Mouse (Mus musculus) CH12.LX (cell line): ENCODE results near the gene Serac1. TPM values are rescaled to one million over a fixed set of nuclear protein-coding genes. Genes with fewer than 3 reads are reported as not detected.

Experiments
- DNase-seq: peaks from one replicate; pipeline ENCODE4 v3.0.0-alpha.2; 2013; ENCODE audit errors: extremely low read depth
- H3K27ac ChIP-seq: 2 replicates; pipeline ENCODE4 v1.5.1; 2012; ENCODE audit warnings: low read depth, mild to moderate bottlenecking, control low read depth, moderate library complexity; ENCODE audit not compliant: insufficient read depth
- H3K27me3 ChIP-seq: replicated peaks from 2 replicates; pipeline ENCODE3; 2012; ENCODE audit warnings: inconsistent platforms
- H3K36me3 ChIP-seq, 2 experiments: replicated peaks in 1 of 2; 2 replicates each; pipeline versions ENCODE3 to v1.6.1; 2012; ENCODE audit warnings: inconsistent platforms in 1 of 2, low read length in 1 of 2, mild to moderate bottlenecking in 1 of 2, mixed read lengths in 1 of 2, moderate library complexity in 1 of 2; ENCODE audit not compliant: control insufficient read depth in 1 of 2, insufficient read depth in 1 of 2
- H3K4me1 ChIP-seq, 2 experiments: 2 replicates each; pipeline ENCODE4 v1.6.1; 2012; ENCODE audit warnings: inconsistent platforms in 1 of 2, moderate library complexity in 1 of 2; ENCODE audit not compliant: insufficient read depth in 2 of 2, control insufficient read depth in 1 of 2
- H3K4me2 ChIP-seq: 2 replicates; pipeline ENCODE4 v1.6.1; 2012; ENCODE audit warnings: low read depth, mild to moderate bottlenecking, control low read depth; ENCODE audit not compliant: poor library complexity, insufficient read depth, severe bottlenecking
- H3K4me3 ChIP-seq, 3 experiments: fragments of 150-350 bp in 1 of 3; sonication (generic) in 1 of 3; replicated peaks in 1 of 3; 2 replicates each; pipeline versions ENCODE3 to v1.5.1; 2011 to 2012; ENCODE audit warnings: low read depth in 2 of 3, low read length in 2 of 3, mild to moderate bottlenecking in 2 of 3, moderate library complexity in 2 of 3, control low read depth in 1 of 3, improper control_type of control experiment in 1 of 3, inconsistent platforms in 1 of 3, mixed read lengths in 1 of 3; ENCODE audit not compliant: poor library complexity in 1 of 3
- H3K79me2 ChIP-seq: replicated peaks from 2 replicates; pipeline ENCODE4 v1.6.1; 2012; ENCODE audit warnings: mild to moderate bottlenecking, moderate library complexity; ENCODE audit not compliant: control insufficient read depth, poor library complexity, insufficient read depth, severe bottlenecking; ENCODE audit errors: extremely low read depth
- H3K9ac ChIP-seq: 2 replicates; pipeline ENCODE4 v1.6.1; 2012; ENCODE audit warnings: low read depth, mild to moderate bottlenecking, control low read depth, moderate library complexity; ENCODE audit not compliant: insufficient read depth
- H3K9me3 ChIP-seq: replicated peaks from 2 replicates; pipeline ENCODE3; 2012; ENCODE audit warnings: low read length, inconsistent platforms, mixed read lengths
- CHD1 ChIP-seq: IDR thresholded peaks from 2 replicates; pipeline ENCODE4 v1.6.1; 2012; ENCODE audit warnings: low read depth, low read length, improper control_type of control experiment, inconsistent platforms
- CHD2 ChIP-seq: IDR thresholded peaks from 2 replicates; pipeline ENCODE4 v1.6.1; 2011; ENCODE audit warnings: low read length, improper control_type of control experiment
- CTCF ChIP-seq, 2 experiments: IDR thresholded peaks in 1 of 2; conservative IDR thresholded peaks in 1 of 2; 2 replicates each; pipeline ENCODE4 v1.5.1; 2011 to 2012; ENCODE audit warnings: low read depth in 2 of 2, low read length in 2 of 2, improper control_type of control experiment in 1 of 2, inconsistent platforms in 1 of 2, mild to moderate bottlenecking in 1 of 2, moderate library complexity in 1 of 2
- E2F4 ChIP-seq: IDR thresholded peaks from 2 replicates; pipeline ENCODE4 v1.6.1; 2011; ENCODE audit warnings: low read depth, low read length, improper control_type of control experiment; ENCODE audit not compliant: insufficient replicate concordance
- ELF1 ChIP-seq: IDR thresholded peaks from 2 replicates; pipeline ENCODE4 v1.6.1; 2014; ENCODE audit warnings: low read depth, mild to moderate bottlenecking, inconsistent platforms, low read length, improper control_type of control experiment
- EP300 ChIP-seq: IDR thresholded peaks from 2 replicates; pipeline ENCODE4 v1.6.1; 2011; ENCODE audit warnings: low read length, improper control_type of control experiment
- ETS1 ChIP-seq: conservative IDR thresholded peaks from 2 replicates; pipeline ENCODE4 v1.6.1; 2012; ENCODE audit warnings: low read depth, mild to moderate bottlenecking, inconsistent platforms, low read length, improper control_type of control experiment, moderate library complexity
- GABPA ChIP-seq: IDR thresholded peaks from 2 replicates; pipeline ENCODE4 v1.6.1; 2012; ENCODE audit warnings: low read depth, low read length, improper control_type of control experiment, inconsistent platforms; ENCODE audit not compliant: insufficient replicate concordance
- HCFC1 ChIP-seq: IDR thresholded peaks from 2 replicates; pipeline ENCODE4 v1.6.1; 2012; ENCODE audit warnings: low read depth, mild to moderate bottlenecking, inconsistent platforms, low read length, improper control_type of control experiment
- IRF4 ChIP-seq: IDR thresholded peaks from 2 replicates; pipeline ENCODE4 v1.6.1; 2014; ENCODE audit warnings: low read depth, mild to moderate bottlenecking, inconsistent platforms, low read length, improper control_type of control experiment
- JUN ChIP-seq: IDR thresholded peaks from 2 replicates; pipeline ENCODE4 v1.6.1; 2011; ENCODE audit warnings: low read depth, mild to moderate bottlenecking, low read length, improper control_type of control experiment, moderate library complexity; ENCODE audit not compliant: insufficient read depth
- JUND ChIP-seq: conservative IDR thresholded peaks from 2 replicates; pipeline ENCODE4 v1.6.1; 2011; ENCODE audit warnings: low read depth, low read length, improper control_type of control experiment
- KAT2A ChIP-seq: IDR thresholded peaks from 2 replicates; pipeline ENCODE4 v1.6.1; 2012; ENCODE audit warnings: low read length, improper control_type of control experiment, inconsistent platforms; ENCODE audit not compliant: insufficient replicate concordance
- MAFK ChIP-seq: IDR thresholded peaks from 2 replicates; pipeline ENCODE4 v1.6.1; 2011; ENCODE audit warnings: low read length, improper control_type of control experiment; ENCODE audit not compliant: insufficient replicate concordance
- MAX ChIP-seq: IDR thresholded peaks from 2 replicates; pipeline ENCODE4 v1.6.1; 2011; ENCODE audit warnings: low read length, improper control_type of control experiment
- MAZ ChIP-seq: IDR thresholded peaks from 2 replicates; pipeline ENCODE4 v1.6.1; 2012; ENCODE audit warnings: low read depth, mild to moderate bottlenecking, inconsistent platforms, low read length, improper control_type of control experiment, moderate library complexity
- MEF2A ChIP-seq: IDR thresholded peaks from 2 replicates; pipeline ENCODE4 v1.6.1; 2014; ENCODE audit warnings: low read depth, mild to moderate bottlenecking, inconsistent platforms, low read length, improper control_type of control experiment, borderline replicate concordance
- MXI1 ChIP-seq: IDR thresholded peaks from 2 replicates; pipeline ENCODE4 v1.6.1; 2011; ENCODE audit warnings: mild to moderate bottlenecking, low read depth, low read length, improper control_type of control experiment
- MYC ChIP-seq: IDR thresholded peaks from 2 replicates; pipeline ENCODE4 v1.6.1; 2011; ENCODE audit warnings: low read depth, mild to moderate bottlenecking, improper control_type of control experiment, low read length
- NRF1 ChIP-seq: IDR thresholded peaks from 2 replicates; pipeline ENCODE4 v1.6.1; 2014; ENCODE audit warnings: low read depth, mild to moderate bottlenecking, inconsistent platforms, low read length, improper control_type of control experiment, moderate library complexity
- PAX5 ChIP-seq: IDR thresholded peaks from 2 replicates; pipeline ENCODE4 v1.6.1; 2012; ENCODE audit warnings: low read length, inconsistent platforms, mixed read lengths
- POLR2A ChIP-seq: IDR thresholded peaks from 2 replicates; pipeline ENCODE4 v1.6.1; 2011; ENCODE audit warnings: low read depth, mild to moderate bottlenecking, improper control_type of control experiment, low read length
- RAD21 ChIP-seq: IDR thresholded peaks from 2 replicates; pipeline ENCODE4 v1.6.1; 2011; ENCODE audit warnings: low read depth, mild to moderate bottlenecking, low read length, improper control_type of control experiment, moderate library complexity
- RCOR1 ChIP-seq: conservative IDR thresholded peaks from 2 replicates; pipeline ENCODE4 v1.6.1; 2012; ENCODE audit warnings: low read depth, mild to moderate bottlenecking, inconsistent platforms, low read length, improper control_type of control experiment
- SIN3A ChIP-seq: IDR thresholded peaks from 2 replicates; pipeline ENCODE4 v1.6.1; 2012; ENCODE audit warnings: low read length, improper control_type of control experiment, inconsistent platforms
- SMC3 ChIP-seq: IDR thresholded peaks from 2 replicates; pipeline ENCODE4 v1.6.1; 2011; ENCODE audit warnings: low read depth, low read length, improper control_type of control experiment
- TBP ChIP-seq: conservative IDR thresholded peaks from 2 replicates; pipeline ENCODE4 v1.6.1; 2011; ENCODE audit warnings: low read depth, low read length, improper control_type of control experiment
- TCF12 ChIP-seq: IDR thresholded peaks from 2 replicates; pipeline ENCODE4 v1.6.1; 2014; ENCODE audit warnings: low read depth, mild to moderate bottlenecking, inconsistent platforms, low read length, improper control_type of control experiment
- UBTF ChIP-seq: IDR thresholded peaks from 2 replicates; pipeline ENCODE4 v1.6.1; 2012; ENCODE audit warnings: low read depth, mild to moderate bottlenecking, inconsistent platforms, low read length, improper control_type of control experiment, moderate library complexity
- USF1 ChIP-seq: IDR thresholded peaks from 2 replicates; pipeline ENCODE4 v1.6.1; 2014; ENCODE audit warnings: low read depth, mild to moderate bottlenecking, inconsistent platforms, low read length, improper control_type of control experiment
- ZC3H11A ChIP-seq: IDR thresholded peaks from 2 replicates; pipeline ENCODE4 v1.6.1; 2012; ENCODE audit warnings: low read depth, mild to moderate bottlenecking, inconsistent platforms, low read length, improper control_type of control experiment
- ZKSCAN1 ChIP-seq: IDR thresholded peaks from 2 replicates; pipeline ENCODE4 v1.6.1; 2012; ENCODE audit warnings: low read depth, inconsistent platforms, low read length, improper control_type of control experiment, borderline replicate concordance
- ZNF384 ChIP-seq: IDR thresholded peaks from 2 replicates; pipeline ENCODE4 v1.6.1; 2012; ENCODE audit warnings: low read depth, low read length, improper control_type of control experiment, inconsistent platforms
- dilution Hi-C: fragments of 300-500 bp; cut with MboI; formaldehyde crosslinking; loops from 2 replicates; pipeline ENCODE4 v1.14.3; 2020; ENCODE audit warnings: low sequenced_read_pairs; ENCODE audit not compliant: extremely low pct_unique_long_range_greater_than_20kb, extremely low pct_ligation_motif_present
- in situ Hi-C: fragments of 300-500 bp; cut with MboI; formaldehyde crosslinking; loops from 3 replicates; pipeline ENCODE4 v1.14.3; 2019; ENCODE audit warnings: low sequenced_read_pairs, low pct_ligation_motif_present, low pct_unique_long_range_greater_than_20kb, mixed read lengths
- polyA plus RNA-seq: library from polyadenylated mRNA; unstranded; fragments of >175 nt; gene quantifications from 2 replicates; pipeline ENCODE4 v1.2.1, GENCODE M21; 2012; ENCODE audit warnings: low read depth; ENCODE audit not compliant: insufficient read length
- total RNA-seq, 2 experiments: library from RNA; depleted of rRNA; stranded (reverse); fragments of 300-350 nt in 1 of 2; fragments of >200 nt in 1 of 2; gene quantifications; 2 replicates each; pipeline ENCODE4 v1.2.3; 2012 to 2014

Serac1 gene
- total and polyA plus RNA-seq, 3 experiments, result 1.9 to 2.9 (median 2.1) TPM

DNA sequence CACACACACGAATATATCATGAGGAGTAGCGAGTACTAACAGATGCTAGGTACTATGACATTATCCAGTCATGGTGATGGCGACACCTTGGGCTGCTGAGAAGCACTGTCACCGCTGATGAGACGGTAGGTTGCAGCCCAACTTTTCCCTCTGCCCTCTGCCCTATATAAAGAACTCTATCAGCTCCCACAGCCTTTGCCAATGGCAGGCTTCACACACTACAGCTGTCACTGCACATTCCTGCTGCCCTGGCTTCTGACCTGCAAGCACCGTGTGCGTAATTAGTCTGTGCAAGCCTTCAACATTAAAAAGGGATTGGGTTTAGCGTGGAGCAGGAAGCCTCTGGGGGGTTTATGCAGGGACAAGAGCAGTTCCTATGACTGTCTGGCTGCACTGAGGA lies 16.7 kb downstream of the Serac1 start:
- no peaks in the 10 kb centered on the region for H3K27me3 ChIP-seq
- in situ Hi-C loops (no loop called here), dilution Hi-C loops (no loop called here)
- TF ChIP-seq KAT2A (no peak), RCOR1 (no peak)
- DNase-seq, result no peak
- no peak overlapping the region for H3K4me3 ChIP-seq
- peaks cover 2% of the 10 kb centered on the region for H3K9me3 ChIP-seq
- H3K4me2 ChIP-seq, result no peak overlapping the region
- H3K79me2 ChIP-seq, result no peaks in the 10 kb centered on the region
- H3K27ac ChIP-seq, result no peak overlapping the region
- no peak overlapping the region for H3K9ac ChIP-seq
- peaks cover 13 to 46% of the 10 kb centered on the region in 2 experiments for H3K36me3 ChIP-seq
- peaks cover 0 to 28% of the 10 kb centered on the region in 2 experiments; a peak in 2 of 4 replicates for H3K4me1 ChIP-seq

DNA sequence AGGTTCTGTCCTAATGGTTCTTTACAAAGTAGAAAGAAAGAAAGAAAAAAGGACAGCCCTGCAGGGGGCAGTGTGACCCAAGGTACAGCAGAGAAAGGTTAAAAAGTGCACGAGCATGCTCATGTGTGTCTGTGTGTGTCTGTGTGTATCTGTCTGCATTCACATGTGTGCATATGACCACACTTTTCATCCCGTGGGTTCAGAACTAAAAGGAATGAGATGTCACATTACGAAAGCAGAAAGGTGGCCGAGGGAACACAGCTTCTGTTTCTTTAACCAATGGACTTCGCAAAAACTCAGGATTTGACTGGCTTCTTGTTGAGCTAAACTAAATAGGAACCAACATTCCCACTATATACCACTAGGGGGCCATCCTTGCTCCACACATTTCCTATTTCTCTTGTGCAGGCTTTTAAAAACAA lies 24.6 kb downstream of the Serac1 start:
- Histone ChIP-seq H3K9me3 (no peaks in the 10 kb centered on the region), H3K27ac (no peak overlapping the region), H3K27me3 (no peaks in the 10 kb centered on the region), H3K4me2 (no peak overlapping the region), H3K4me1 (peaks cover 2 to 27% of the 10 kb centered on the region in 2 experiments; a peak in 3 of 4 replicates), H3K36me3 (peaks cover 9 to 63% of the 10 kb centered on the region in 2 experiments), H3K4me3 (no peak overlapping the region), H3K9ac (no peak overlapping the region), H3K79me2 (no peaks in the 10 kb centered on the region)
- peak; percentile 71 for DNase-seq
- in situ Hi-C loops (no loop called here), dilution Hi-C loops (no loop called here)
- TF ChIP-seq CTCF (conservative IDR thresholded peaks at IDR 0.05 in 1 of 2, IDR thresholded peaks at IDR 0.05 in 1 of 2; ENCODE audit: low read depth in 2 of 2, low read length in 2 of 2) (peak; percentile 18 to 75), JUN (no peak), POLR2A (no peak), ELF1 (0 out of 2 replicates have a peak, but pooled peaks have one; percentile 8), ZKSCAN1 (no peak), IRF4 (no peak), HCFC1 (no peak), MXI1 (no peak), E2F4 (no peak), PAX5 (no peak), SIN3A (no peak), UBTF (no peak), TCF12 (no peak), MAX (0 out of 2 replicates have a peak, but pooled peaks have one; percentile 22), ZC3H11A (0 out of 2 replicates have a peak, but pooled peaks have one; percentile 3), MAZ (no peak), CHD2 (no peak), RCOR1 (no peak), NRF1 (peak; percentile 77), MEF2A (no peak), GABPA (no peak), USF1 (no peak), ZNF384 (no peak), ETS1 (no peak), RAD21 (peak; percentile 88), MAFK (no peak), SMC3 (peak; percentile 57), TBP (no peak), JUND (peak; percentile 36; the same call in 1 of the 2 replicates), EP300 (no peak), KAT2A (no peak), CHD1 (no peak), MYC (peak; percentile 82)
